Mouse (Mus musculus): ENCODE measurements around the gene Adcy10. TPM values are rescaled to one million over a fixed set of nuclear protein-coding genes. Genes with fewer than 3 reads are reported as not detected.

Gene Adcy10
- polyA plus RNA-seq (2014; fragmentation: Nextera tagmentation; extraction: Ambion mirVana), result not detected in 2 replicates

DNA sequence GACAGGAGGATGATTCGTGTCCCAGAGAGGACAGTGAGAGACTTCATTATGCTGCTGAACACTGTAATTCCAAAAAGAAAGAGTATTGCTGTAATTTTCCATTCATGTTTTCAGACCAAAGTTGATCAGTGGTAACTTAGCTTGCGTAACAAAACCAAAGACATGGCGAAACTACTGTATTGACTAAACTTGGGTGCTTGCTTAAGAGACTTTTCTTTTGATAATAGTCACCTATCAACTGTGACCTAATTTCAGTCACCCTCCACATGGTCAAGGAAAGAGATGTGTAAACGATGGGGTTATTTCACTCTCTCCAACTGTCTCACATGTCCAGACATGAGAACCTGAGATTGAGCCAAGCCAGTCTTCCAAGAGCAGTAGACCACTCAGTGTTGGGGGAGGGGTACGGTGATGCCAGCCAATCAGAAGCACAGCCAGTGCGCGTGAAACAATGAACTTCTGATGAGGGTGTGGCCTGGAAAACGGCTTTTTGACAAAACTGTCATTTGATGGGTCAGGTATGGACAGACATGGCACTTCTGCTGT lies at the start of gene Adcy10:
Gene Adcy10, plus strand, starts transcription at position 496 of the 546 bp plus-strand sequence.
- no peak within 1 kb of the TSS for H3K27ac ChIP-seq (ENCODE audit: low read depth, low read length)
- 87% methylated on average over 8 of the region's 8 CpGs for WGBS (ENCODE audit: insufficient replicate concordance)
- ATAC-seq (replicated peaks; ENCODE audit: insufficient number of reproducible peaks, low FRiP score, low TSS enrichment), result no peak
- no peaks in the 10 kb centered on the region for H3K4me1 ChIP-seq (ENCODE audit: control insufficient read depth, insufficient read depth, low read length)
- H3K27me3 ChIP-seq (ENCODE audit: control insufficient read depth, insufficient read depth, low read length), result no peaks in the 10 kb centered on the region
- H3K9me3 ChIP-seq (replicated peaks; ENCODE audit: control insufficient read depth, low read length), result no peaks in the 10 kb centered on the region
- H3K4me3 ChIP-seq (ENCODE audit: low read depth, low read length), result no peak within 1 kb of the TSS
- H3K4me2 ChIP-seq, result no peak within 1 kb of the TSS
- no peak within 1 kb of the TSS for H3K9ac ChIP-seq (ENCODE audit: low read depth, low read length)
- H3K36me3 ChIP-seq (ENCODE audit: control insufficient read depth, insufficient read depth, low read length), result 0 out of 2 replicates have a peak, but pooled peaks cover 2% of the 10 kb centered on the region

DNA sequence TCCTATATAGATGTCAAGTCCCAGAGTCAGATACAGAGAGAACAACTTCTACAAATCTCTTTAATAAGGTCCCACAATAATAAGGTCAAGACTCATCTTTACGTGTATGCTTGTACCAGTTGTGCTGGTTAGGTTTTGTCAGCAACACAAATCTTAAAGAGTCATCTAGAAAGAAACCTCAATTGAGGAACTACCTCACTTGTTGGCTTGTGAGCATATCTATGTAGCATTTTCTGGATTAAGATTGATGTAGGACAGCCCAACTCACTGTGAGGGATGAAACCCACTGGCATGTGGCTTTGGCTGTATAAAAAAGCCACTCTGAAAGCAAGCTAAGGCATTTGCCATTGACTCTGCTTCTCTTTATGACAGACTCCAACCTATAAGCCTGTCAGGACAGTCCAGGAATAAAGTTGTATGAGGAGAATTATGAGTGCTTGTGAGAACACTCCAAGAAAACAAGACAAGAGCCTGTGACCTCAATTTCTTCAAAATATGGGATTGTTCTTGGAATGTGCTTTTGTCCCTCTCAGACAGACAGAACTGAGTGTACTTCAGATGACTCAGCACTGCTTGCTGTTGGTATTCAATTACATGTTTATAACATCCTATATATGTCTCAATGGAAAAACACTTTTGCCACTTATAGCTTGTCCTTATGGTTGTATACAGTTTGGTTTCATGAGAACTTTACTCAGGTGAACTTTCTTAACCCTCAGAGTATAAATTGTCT lies 46.5 kb upstream of the Adcy10 start:
- H3K4me2 ChIP-seq, result no peak overlapping the region
- 78% methylated on average over 1 of the region's 1 CpGs for WGBS (ENCODE audit: insufficient replicate concordance)

DNA sequence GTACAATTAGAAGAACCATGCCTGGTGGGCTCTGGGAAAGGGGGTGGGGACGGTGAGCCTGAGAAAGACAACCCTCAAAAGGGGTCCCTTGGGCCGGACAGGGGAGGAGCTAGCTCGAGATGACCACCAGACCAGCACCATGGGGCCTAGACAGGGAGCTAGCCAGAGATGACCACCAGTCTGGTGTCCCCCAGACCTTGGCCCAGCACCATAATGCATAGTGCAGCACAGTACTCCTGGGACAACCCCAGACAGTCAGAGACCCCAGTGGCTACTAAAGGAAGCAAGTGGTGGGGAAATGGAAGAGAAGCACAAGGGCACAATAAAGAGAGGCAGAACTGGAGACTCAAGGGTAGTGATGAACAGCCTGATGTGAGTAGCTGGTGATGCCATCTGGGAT lies 44.2 kb upstream of the Adcy10 start:
- WGBS (ENCODE audit: insufficient replicate concordance), result 75% methylated on average over 3 of the region's 3 CpGs
- H3K27me3 ChIP-seq (ENCODE audit: control insufficient read depth, insufficient read depth, low read length), result no peaks in the 10 kb centered on the region
- no peak for ATAC-seq (replicated peaks; ENCODE audit: insufficient number of reproducible peaks, low FRiP score, low TSS enrichment)
- H3K9ac ChIP-seq (ENCODE audit: low read depth, low read length), result no peak overlapping the region
- 0 out of 2 replicates have a peak, but pooled peaks cover 2% of the 10 kb centered on the region for H3K9me3 ChIP-seq (replicated peaks; ENCODE audit: control insufficient read depth, low read length)
- H3K4me1 ChIP-seq (ENCODE audit: control insufficient read depth, insufficient read depth, low read length), result no peaks in the 10 kb centered on the region
- no peak overlapping the region for H3K27ac ChIP-seq (ENCODE audit: low read depth, low read length)
- no peak overlapping the region for H3K4me2 ChIP-seq
- H3K36me3 ChIP-seq (ENCODE audit: control insufficient read depth, insufficient read depth, low read length), result no peaks in the 10 kb centered on the region
- H3K4me3 ChIP-seq (ENCODE audit: low read depth, low read length), result no peak overlapping the region

More for the DNA sequence above, 46.5 kb upstream of the Adcy10 start:
- Histone ChIP-seq H3K4me3 (ENCODE audit: low read depth, low read length) (no peak overlapping the region), H3K27ac (ENCODE audit: low read depth, low read length) (no peak overlapping the region), H3K9me3 (replicated peaks; ENCODE audit: control insufficient read depth, low read length) (0 out of 2 replicates have a peak, but pooled peaks cover 2% of the 10 kb centered on the region), H3K4me1 (ENCODE audit: control insufficient read depth, insufficient read depth, low read length) (no peaks in the 10 kb centered on the region), H3K9ac (ENCODE audit: low read depth, low read length) (no peak overlapping the region), H3K36me3 (ENCODE audit: control insufficient read depth, insufficient read depth, low read length) (no peaks in the 10 kb centered on the region), H3K27me3 (ENCODE audit: control insufficient read depth, insufficient read depth, low read length) (no peaks in the 10 kb centered on the region)
- no peak for ATAC-seq (replicated peaks; ENCODE audit: insufficient number of reproducible peaks, low FRiP score, low TSS enrichment)

DNA sequence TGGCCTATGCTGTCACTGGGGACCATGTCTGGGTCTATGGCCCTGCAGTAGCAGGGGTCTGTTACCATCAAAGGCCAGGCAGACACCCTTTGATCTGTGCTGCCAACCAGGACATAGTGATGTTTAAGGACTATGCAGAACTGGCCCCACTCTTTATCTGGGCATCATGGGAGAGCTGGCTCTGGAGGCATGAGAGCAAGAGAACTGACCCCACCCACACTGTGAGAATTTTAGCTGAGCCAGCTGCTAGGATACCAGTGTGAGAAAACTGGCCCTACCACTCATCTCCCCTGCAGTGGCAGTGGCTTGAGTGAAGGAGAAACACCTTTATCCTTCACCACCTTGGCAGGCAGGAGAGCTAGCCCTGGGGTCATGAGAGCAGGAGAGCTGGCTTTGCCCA lies 43.8 kb upstream of the Adcy10 start:
- Histone ChIP-seq H3K9me3 (replicated peaks; ENCODE audit: control insufficient read depth, low read length) (0 out of 2 replicates have a peak, but pooled peaks cover 2% of the 10 kb centered on the region), H3K27me3 (ENCODE audit: control insufficient read depth, insufficient read depth, low read length) (no peaks in the 10 kb centered on the region), H3K9ac (ENCODE audit: low read depth, low read length) (no peak overlapping the region), H3K36me3 (ENCODE audit: control insufficient read depth, insufficient read depth, low read length) (no peaks in the 10 kb centered on the region), H3K4me3 (ENCODE audit: low read depth, low read length) (no peak overlapping the region), H3K27ac (ENCODE audit: low read depth, low read length) (no peak overlapping the region), H3K4me1 (ENCODE audit: control insufficient read depth, insufficient read depth, low read length) (no peaks in the 10 kb centered on the region), H3K4me2 (no peak overlapping the region)
- no peak for ATAC-seq (replicated peaks; ENCODE audit: insufficient number of reproducible peaks, low FRiP score, low TSS enrichment)

DNA sequence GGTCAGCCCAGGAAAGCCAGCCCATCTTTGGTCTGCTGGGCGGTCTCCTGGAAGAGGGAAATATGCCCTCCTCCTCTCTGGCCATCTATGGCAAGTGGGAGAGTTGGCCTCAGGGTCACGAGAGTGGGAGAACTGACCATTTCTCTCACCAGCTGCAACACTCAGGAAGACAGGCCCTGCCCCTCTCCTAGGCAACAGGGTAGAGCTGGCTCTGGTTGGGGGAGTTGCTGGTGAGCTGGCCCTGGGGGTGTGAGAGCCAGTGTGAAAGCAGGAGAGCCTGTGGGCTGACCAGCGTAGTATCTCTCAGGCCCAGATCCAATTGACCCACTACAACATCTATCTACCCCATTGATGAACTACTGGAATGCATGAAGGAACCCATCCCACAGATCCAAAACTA lies 43.3 kb upstream of the Adcy10 start:
- 73% methylated on average over 3 of the region's 3 CpGs for WGBS (ENCODE audit: insufficient replicate concordance)
- no peak for ATAC-seq (replicated peaks; ENCODE audit: insufficient number of reproducible peaks, low FRiP score, low TSS enrichment)
- 0 out of 2 replicates have a peak, but pooled peaks cover under 1% of the 10 kb centered on the region for H3K9me3 ChIP-seq (replicated peaks; ENCODE audit: control insufficient read depth, low read length)
- no peaks in the 10 kb centered on the region for H3K27me3 ChIP-seq (ENCODE audit: control insufficient read depth, insufficient read depth, low read length)
- H3K4me2 ChIP-seq, result no peak overlapping the region
- no peak overlapping the region for H3K9ac ChIP-seq (ENCODE audit: low read depth, low read length)
- H3K27ac ChIP-seq (ENCODE audit: low read depth, low read length), result no peak overlapping the region
- no peaks in the 10 kb centered on the region for H3K36me3 ChIP-seq (ENCODE audit: control insufficient read depth, insufficient read depth, low read length)
- H3K4me3 ChIP-seq (ENCODE audit: low read depth, low read length), result no peak overlapping the region
- no peaks in the 10 kb centered on the region for H3K4me1 ChIP-seq (ENCODE audit: control insufficient read depth, insufficient read depth, low read length)

DNA sequence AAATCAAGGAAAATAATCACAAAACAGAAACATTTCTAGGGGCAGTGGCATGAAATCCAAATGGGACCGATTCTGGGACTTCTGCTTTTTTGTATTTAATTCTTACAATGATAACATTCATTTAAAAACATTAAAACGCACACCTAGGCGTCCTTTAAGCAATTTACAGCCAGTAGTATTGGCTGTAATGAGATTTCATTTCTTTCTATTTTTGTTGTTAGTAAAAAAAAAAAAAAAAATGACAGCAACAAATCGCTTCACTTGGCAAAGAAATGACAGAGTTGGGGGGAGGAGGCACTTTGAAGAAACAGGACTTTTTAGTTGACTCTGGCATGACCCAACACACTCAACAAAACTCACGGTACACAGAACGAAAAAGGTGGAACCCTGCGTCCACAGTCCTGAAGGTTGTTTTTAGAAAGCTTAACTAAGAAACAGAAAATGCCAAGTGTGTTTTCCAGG lies 25.9 kb upstream of the Adcy10 start:
- Histone ChIP-seq H3K9me3 (replicated peaks; ENCODE audit: control insufficient read depth, low read length) (no peaks in the 10 kb centered on the region), H3K36me3 (ENCODE audit: control insufficient read depth, insufficient read depth, low read length) (no peaks in the 10 kb centered on the region), H3K4me2 (peak overlapping the region; percentile 82), H3K27me3 (ENCODE audit: control insufficient read depth, insufficient read depth, low read length) (no peaks in the 10 kb centered on the region), H3K9ac (ENCODE audit: low read depth, low read length) (peak overlapping the region; percentile 87), H3K4me1 (ENCODE audit: control insufficient read depth, insufficient read depth, low read length) (peaks cover 3% of the 10 kb centered on the region; the same call in 1 of the 2 replicates), H3K4me3 (ENCODE audit: low read depth, low read length) (peak overlapping the region; percentile 97), H3K27ac (ENCODE audit: low read depth, low read length) (no peak overlapping the region)
- 20% methylated on average over 7 of the region's 7 CpGs for WGBS (ENCODE audit: insufficient replicate concordance)
- no peak for ATAC-seq (replicated peaks; ENCODE audit: insufficient number of reproducible peaks, low FRiP score, low TSS enrichment)

DNA sequence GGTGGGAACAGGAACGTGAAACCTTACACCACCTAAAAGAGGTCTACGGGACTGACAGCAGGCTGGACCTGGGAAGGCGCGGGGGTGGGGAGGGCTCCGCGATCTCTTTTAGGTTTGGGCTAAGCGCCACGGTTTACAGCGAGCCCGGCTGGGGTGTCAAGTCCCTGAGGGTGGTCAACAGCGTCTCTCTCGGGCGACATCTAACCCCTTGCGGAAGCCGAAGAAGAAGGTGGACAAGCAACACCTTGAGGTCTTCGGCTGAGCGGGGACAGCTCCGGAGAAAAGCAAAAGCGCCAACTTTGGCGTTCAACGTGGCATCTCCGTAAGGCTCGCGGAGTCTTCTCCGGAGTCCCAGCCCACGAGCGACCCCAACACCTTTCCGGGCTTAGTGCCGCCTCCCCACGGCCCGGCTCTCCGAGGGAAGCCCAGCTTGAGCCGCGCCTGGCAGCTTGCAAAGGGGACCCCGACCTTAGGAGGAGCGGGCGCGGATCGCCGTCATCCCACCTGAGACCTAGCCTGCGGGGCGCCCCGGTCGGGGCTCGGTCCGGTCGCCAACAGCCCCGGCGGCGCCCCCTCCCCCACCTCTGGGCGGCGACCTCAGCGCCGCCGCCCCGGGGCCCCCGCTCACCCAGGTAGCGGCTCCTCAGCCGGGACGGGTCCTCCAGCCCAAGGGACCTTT lies 25.3 kb upstream of the Adcy10 start:
- H3K36me3 ChIP-seq (ENCODE audit: control insufficient read depth, insufficient read depth, low read length), result no peaks in the 10 kb centered on the region
- peak overlapping the region; percentile 82 for H3K4me2 ChIP-seq
- no peaks in the 10 kb centered on the region for H3K27me3 ChIP-seq (ENCODE audit: control insufficient read depth, insufficient read depth, low read length)
- peak overlapping the region; percentile 97 for H3K4me3 ChIP-seq (ENCODE audit: low read depth, low read length)
- peak; percentile 3; the same call in 1 of the 2 replicates for ATAC-seq (replicated peaks; ENCODE audit: insufficient number of reproducible peaks, low FRiP score, low TSS enrichment)
- WGBS (ENCODE audit: insufficient replicate concordance), result 1% methylated on average over 47 of the region's 60 CpGs
- H3K4me1 ChIP-seq (ENCODE audit: control insufficient read depth, insufficient read depth, low read length), result peaks cover 3% of the 10 kb centered on the region; the same call in 1 of the 2 replicates
- peak overlapping the region; percentile 97 for H3K27ac ChIP-seq (ENCODE audit: low read depth, low read length)
- peak overlapping the region; percentile 87 for H3K9ac ChIP-seq (ENCODE audit: low read depth, low read length)
- H3K9me3 ChIP-seq (replicated peaks; ENCODE audit: control insufficient read depth, low read length), result no peaks in the 10 kb centered on the region

DNA sequence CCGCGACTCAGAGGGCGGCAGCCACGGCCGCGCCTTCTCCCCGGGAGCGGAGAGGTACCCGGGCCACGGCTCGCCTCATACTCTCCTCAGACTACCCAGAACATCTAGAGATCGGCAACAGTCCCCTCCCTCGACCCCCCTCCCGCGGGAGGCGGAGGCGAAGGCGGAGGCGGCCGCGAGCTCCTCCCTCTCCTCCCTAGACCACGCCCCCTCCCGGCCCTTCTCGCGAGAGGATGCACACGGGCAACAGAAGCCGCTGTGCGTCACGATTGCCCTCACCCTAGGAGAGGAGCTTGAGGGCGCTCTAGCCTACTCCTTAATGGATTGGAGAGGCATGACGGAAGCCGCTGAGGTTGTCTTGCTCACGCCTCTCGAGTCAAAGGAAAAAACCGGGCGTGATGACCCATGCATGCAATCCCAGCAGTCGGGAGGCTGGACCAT lies 24.6 kb upstream of the Adcy10 start, which contains the start of the genes Dcaf6 and Mpc2:
Gene Dcaf6, minus strand, starts transcription at position 116 of the 441 bp plus-strand sequence.
Gene Mpc2, plus strand, starts transcription at position 278 of the 441 bp plus-strand sequence.
- Histone ChIP-seq H3K9ac (ENCODE audit: low read depth, low read length) (peak within 1 kb of the TSS; percentile 87), H3K9me3 (replicated peaks; ENCODE audit: control insufficient read depth, low read length) (no peaks in the 10 kb centered on the region), H3K27me3 (ENCODE audit: control insufficient read depth, insufficient read depth, low read length) (no peaks in the 10 kb centered on the region), H3K36me3 (ENCODE audit: control insufficient read depth, insufficient read depth, low read length) (no peaks in the 10 kb centered on the region), H3K4me2 (peak within 1 kb of the TSS; percentile 82), H3K27ac (ENCODE audit: low read depth, low read length) (peak within 1 kb of the TSS; percentile 97), H3K4me3 (ENCODE audit: low read depth, low read length) (peak within 1 kb of the TSS; percentile 97), H3K4me1 (ENCODE audit: control insufficient read depth, insufficient read depth, low read length) (peaks cover 3% of the 10 kb centered on the region; the same call in 1 of the 2 replicates)
- ATAC-seq (replicated peaks; ENCODE audit: insufficient number of reproducible peaks, low FRiP score, low TSS enrichment), result peak; percentile 89
- WGBS (ENCODE audit: insufficient replicate concordance), result under 1% methylated on average over 28 of the region's 37 CpGs
